Mouse (Mus musculus): ENCODE results near the gene Psme3. TPM values are rescaled to one million over a fixed set of nuclear protein-coding genes. Genes with fewer than 3 reads are reported as not detected.

Psme3 gene
- total and polyA plus RNA-seq, 2 experiments from 2014 or later, result 74.0 to 76.5 TPM

DNA sequence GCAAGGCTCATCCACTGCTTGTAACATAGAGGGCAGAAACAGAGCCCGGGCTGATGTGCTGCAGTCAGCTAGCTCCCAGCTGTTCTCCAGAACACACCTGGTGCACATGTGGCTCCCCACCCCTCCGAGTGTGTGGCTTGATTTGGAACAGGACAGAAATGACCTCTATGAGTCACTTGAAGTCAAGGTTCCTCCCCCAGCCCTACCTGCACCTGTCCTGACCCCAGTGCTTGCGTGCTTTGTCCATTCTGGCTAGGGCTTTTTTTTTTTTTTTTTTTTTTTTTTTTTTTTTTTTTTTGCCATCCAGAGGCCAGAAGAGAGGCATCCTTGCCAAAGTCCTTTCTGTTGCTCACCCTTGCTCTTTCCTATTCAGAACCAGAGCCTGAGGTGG, 35.7 kb downstream of the Psme3 start:
- no peak for TF ChIP-seq CTCF (IDR thresholded peaks at IDR 0.05)
- no peak overlapping the region for H3K4me2 ChIP-seq (ENCODE audit: low read depth, low read length, poor library complexity, severe bottlenecking)
- 79% methylated on average over 3 of the region's 3 CpGs for WGBS

DNA sequence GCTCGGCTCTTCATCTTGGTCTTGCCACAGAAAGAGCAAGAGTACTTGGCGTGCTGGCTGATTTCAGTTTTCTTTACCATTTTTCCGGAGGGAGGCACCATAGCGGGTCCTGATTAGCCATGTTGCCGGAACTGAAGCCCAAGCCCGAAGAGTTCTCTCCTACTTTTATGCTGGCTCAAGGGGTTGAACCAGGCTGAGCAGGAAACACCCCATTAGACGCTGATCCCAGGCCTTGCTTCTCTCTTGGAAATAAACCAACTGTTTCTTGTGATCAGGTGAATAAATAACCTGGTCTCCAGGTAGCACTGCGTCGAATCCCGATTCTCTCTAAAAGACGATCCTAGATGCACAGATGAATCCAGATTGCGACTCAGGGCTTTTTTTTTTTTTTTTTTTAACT, 37.4 kb downstream of the Psme3 start:
- DNase-seq (ENCODE audit: low spot score) (no peak), ATAC-seq (ENCODE audit: low FRiP score) (no peak)
- WGBS, result 89% methylated on average over 12 of the region's 12 CpGs

More for the DNA sequence above, 35.7 kb downstream of the Psme3 start:
- H3K9me3 ChIP-seq (ENCODE audit: low read length), result no peaks in the 10 kb centered on the region
- H3K27me3 ChIP-seq (ENCODE audit: insufficient read depth, low read length), result no peaks in the 10 kb centered on the region
- no peak overlapping the region for H3K4me3 ChIP-seq (ENCODE audit: low read depth, low read length)
- DNase-seq (ENCODE audit: low spot score) (no peak), ATAC-seq (ENCODE audit: low FRiP score) (no peak)
- no peaks in the 10 kb centered on the region for H3K4me1 ChIP-seq (ENCODE audit: insufficient read depth, low read length)
- H3K27ac ChIP-seq (ENCODE audit: low read depth, low read length), result no peak overlapping the region
- no peak overlapping the region for H3K9ac ChIP-seq (replicated peaks; ENCODE audit: low read length, poor library complexity, severe bottlenecking)
- no peaks in the 10 kb centered on the region for H3K36me3 ChIP-seq (ENCODE audit: insufficient read depth, low read length)

DNA sequence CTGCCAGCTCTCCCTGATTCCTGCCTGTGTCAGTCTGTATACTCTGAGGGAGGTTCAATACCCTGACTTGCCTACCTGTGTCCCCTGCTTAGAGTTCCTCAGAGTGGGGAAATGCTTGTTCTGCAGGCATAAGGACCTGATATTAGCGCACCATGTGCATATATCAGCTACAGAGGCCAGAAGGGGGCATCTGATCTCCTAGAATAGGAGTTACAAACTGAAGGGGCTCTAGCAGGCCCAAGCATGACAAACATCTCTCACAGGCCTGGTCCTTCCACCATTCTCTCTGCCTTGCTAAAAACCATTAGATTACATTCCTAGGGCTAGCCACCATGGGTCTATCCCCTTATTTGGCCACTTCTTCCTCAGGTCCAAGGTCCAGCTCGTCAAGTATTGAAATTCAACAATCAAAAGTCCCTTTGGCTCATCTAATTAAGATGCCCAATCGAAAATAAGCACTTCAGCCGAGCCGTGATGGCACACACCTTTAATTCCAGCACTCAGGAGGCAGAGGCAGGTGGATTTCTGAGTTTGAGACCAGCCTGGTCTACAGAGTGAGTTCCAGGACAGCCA, 38.5 kb downstream of the Psme3 start:
- WGBS, result 82% methylated on average over 5 of the region's 5 CpGs
- TF ChIP-seq CTCF (IDR thresholded peaks at IDR 0.05), result 0 out of 2 replicates have a peak, but pooled peaks have one; percentile 2
- ATAC-seq (ENCODE audit: low FRiP score), result no peak

More for the DNA sequence above, 37.4 kb downstream of the Psme3 start:
- Histone ChIP-seq H3K27me3 (ENCODE audit: insufficient read depth, low read length) (no peaks in the 10 kb centered on the region), H3K4me3 (ENCODE audit: low read depth, low read length) (no peak overlapping the region), H3K4me1 (ENCODE audit: insufficient read depth, low read length) (no peaks in the 10 kb centered on the region), H3K9me3 (ENCODE audit: low read length) (no peaks in the 10 kb centered on the region), H3K9ac (replicated peaks; ENCODE audit: low read length, poor library complexity, severe bottlenecking) (no peak overlapping the region), H3K36me3 (ENCODE audit: insufficient read depth, low read length) (no peaks in the 10 kb centered on the region), H3K4me2 (ENCODE audit: low read depth, low read length, poor library complexity, severe bottlenecking) (no peak overlapping the region), H3K27ac (ENCODE audit: low read depth, low read length) (no peak overlapping the region)
- TF ChIP-seq CTCF (IDR thresholded peaks at IDR 0.05), result no peak

DNA sequence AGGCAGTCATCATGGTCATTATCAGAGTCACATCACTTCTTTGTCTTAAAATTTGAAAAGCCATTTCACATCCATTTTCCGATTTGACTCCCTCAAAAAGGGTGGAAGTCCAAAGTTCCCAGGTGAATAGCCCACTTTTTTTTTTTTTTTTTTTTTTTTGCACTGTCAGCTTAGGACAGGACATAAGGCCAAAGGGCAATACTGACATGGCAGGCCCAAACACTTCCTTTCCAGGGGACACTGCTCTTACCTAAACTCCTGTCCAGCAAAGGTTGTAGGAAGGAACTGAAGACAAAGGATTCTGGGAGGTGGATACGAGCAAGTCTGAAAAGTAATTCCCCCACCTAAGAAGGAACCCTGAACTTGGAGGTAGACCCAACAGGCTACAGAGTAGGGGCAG, 39.9 kb downstream of the Psme3 start:
- no peaks in the 10 kb centered on the region for H3K27me3 ChIP-seq (ENCODE audit: insufficient read depth, low read length)
- DNase-seq (ENCODE audit: low spot score) (no peak), ATAC-seq (ENCODE audit: low FRiP score) (no peak)
- H3K27ac ChIP-seq (ENCODE audit: low read depth, low read length), result no peak overlapping the region
- H3K4me3 ChIP-seq (ENCODE audit: low read depth, low read length), result no peak overlapping the region
- no peak overlapping the region for H3K4me2 ChIP-seq (ENCODE audit: low read depth, low read length, poor library complexity, severe bottlenecking)
- no peaks in the 10 kb centered on the region for H3K4me1 ChIP-seq (ENCODE audit: insufficient read depth, low read length)
- H3K9me3 ChIP-seq (ENCODE audit: low read length), result no peaks in the 10 kb centered on the region
- no peaks in the 10 kb centered on the region for H3K36me3 ChIP-seq (ENCODE audit: insufficient read depth, low read length)
- WGBS, result 78% methylated on average over 2 of the region's 2 CpGs
- TF ChIP-seq CTCF (IDR thresholded peaks at IDR 0.05), result no peak
- H3K9ac ChIP-seq (replicated peaks; ENCODE audit: low read length, poor library complexity, severe bottlenecking), result no peak overlapping the region

More for the DNA sequence above, 38.5 kb downstream of the Psme3 start:
- no peak for DNase-seq (ENCODE audit: low spot score)
- H3K27me3 ChIP-seq (ENCODE audit: insufficient read depth, low read length), result no peaks in the 10 kb centered on the region
- H3K4me2 ChIP-seq (ENCODE audit: low read depth, low read length, poor library complexity, severe bottlenecking), result no peak overlapping the region
- no peaks in the 10 kb centered on the region for H3K4me1 ChIP-seq (ENCODE audit: insufficient read depth, low read length)
- no peaks in the 10 kb centered on the region for H3K9me3 ChIP-seq (ENCODE audit: low read length)
- no peak overlapping the region for H3K27ac ChIP-seq (ENCODE audit: low read depth, low read length)
- H3K4me3 ChIP-seq (ENCODE audit: low read depth, low read length), result no peak overlapping the region
- H3K36me3 ChIP-seq (ENCODE audit: insufficient read depth, low read length), result no peaks in the 10 kb centered on the region
- H3K9ac ChIP-seq (replicated peaks; ENCODE audit: low read length, poor library complexity, severe bottlenecking), result no peak overlapping the region

DNA sequence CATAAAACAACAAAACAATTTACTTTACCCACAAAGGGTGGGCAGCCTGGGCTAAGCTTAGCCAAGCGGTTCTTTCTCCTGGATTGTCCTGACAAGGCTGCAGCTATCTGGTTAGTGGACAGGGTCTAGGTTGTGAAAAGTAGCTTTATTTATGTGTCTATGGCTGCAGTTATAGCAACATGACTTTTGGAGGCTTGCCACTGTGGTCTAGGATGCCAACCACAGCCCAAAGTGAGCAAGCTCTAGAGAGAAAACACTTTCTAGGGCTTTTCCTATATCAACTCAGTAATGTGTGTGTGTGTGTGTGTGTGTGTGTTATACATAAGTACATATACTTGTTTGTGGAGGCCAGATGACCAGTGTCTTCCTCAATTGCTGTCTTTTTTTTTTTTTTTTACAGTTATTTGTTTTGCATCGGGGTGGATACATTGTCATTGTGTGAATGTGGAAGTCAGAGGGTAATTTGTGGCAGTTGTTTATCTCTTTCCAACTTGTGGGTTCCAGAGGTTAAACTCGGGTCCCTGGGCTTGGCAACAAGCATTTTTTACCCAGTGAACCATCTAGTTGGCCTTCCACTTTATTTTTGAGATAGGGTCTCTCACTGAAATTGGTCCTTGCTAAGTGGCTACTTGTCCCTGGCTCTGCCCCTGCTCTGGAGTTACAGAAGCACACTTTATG, 41.6 kb downstream of the Psme3 start:
- TF ChIP-seq CTCF (IDR thresholded peaks at IDR 0.05), result no peak
- ATAC-seq (ENCODE audit: low FRiP score), result no peak

DNA sequence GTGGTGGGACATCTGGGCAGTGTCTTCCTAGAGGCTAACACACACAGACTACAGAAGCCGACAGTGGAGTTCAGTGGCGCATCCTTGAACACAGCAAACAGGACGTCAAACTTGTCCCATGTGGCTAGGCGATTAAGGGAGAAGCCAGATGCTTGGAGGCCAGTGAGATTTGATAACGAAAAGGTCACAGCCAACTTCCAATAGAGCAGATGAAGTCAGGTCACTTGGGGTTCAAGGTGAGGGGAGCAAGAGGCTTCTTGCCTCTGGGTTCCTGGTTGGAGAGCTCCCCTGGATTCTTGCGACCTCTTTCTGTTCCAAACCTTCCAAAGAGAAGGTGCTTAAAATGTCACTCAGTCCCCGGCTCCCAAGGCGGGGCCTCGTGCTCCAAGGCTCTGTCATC, 43.8 kb downstream of the Psme3 start:
- 76% methylated on average over 9 of the region's 9 CpGs for WGBS
- ATAC-seq (ENCODE audit: low FRiP score), result no peak
- TF ChIP-seq CTCF (IDR thresholded peaks at IDR 0.05), result no peak

More for the DNA sequence above, 41.6 kb downstream of the Psme3 start:
- DNase-seq (ENCODE audit: low spot score), result no peak
- Histone ChIP-seq H3K36me3 (ENCODE audit: insufficient read depth, low read length) (no peaks in the 10 kb centered on the region), H3K4me3 (ENCODE audit: low read depth, low read length) (no peak overlapping the region), H3K4me2 (ENCODE audit: low read depth, low read length, poor library complexity, severe bottlenecking) (no peak overlapping the region), H3K9me3 (ENCODE audit: low read length) (no peaks in the 10 kb centered on the region), H3K9ac (replicated peaks; ENCODE audit: low read length, poor library complexity, severe bottlenecking) (no peak overlapping the region), H3K27ac (ENCODE audit: low read depth, low read length) (no peak overlapping the region), H3K27me3 (ENCODE audit: insufficient read depth, low read length) (no peaks in the 10 kb centered on the region), H3K4me1 (ENCODE audit: insufficient read depth, low read length) (no peaks in the 10 kb centered on the region)
- 73% methylated on average over 3 of the region's 3 CpGs for WGBS

More for the DNA sequence above, 43.8 kb downstream of the Psme3 start:
- DNase-seq (ENCODE audit: low spot score), result no peak
- no peak overlapping the region for H3K9ac ChIP-seq (replicated peaks; ENCODE audit: low read length, poor library complexity, severe bottlenecking)
- H3K4me3 ChIP-seq (ENCODE audit: low read depth, low read length), result no peak overlapping the region
- H3K36me3 ChIP-seq (ENCODE audit: insufficient read depth, low read length), result no peaks in the 10 kb centered on the region
- H3K4me2 ChIP-seq (ENCODE audit: low read depth, low read length, poor library complexity, severe bottlenecking), result no peak overlapping the region
- no peaks in the 10 kb centered on the region for H3K9me3 ChIP-seq (ENCODE audit: low read length)
- no peaks in the 10 kb centered on the region for H3K4me1 ChIP-seq (ENCODE audit: insufficient read depth, low read length)
- no peaks in the 10 kb centered on the region for H3K27me3 ChIP-seq (ENCODE audit: insufficient read depth, low read length)
- H3K27ac ChIP-seq (ENCODE audit: low read depth, low read length), result no peak overlapping the region
